Mouse (Mus musculus) cerebellum, adult 2 months (tissue): ENCODE results near the gene Upf1.

Source experiments
- CTCF ChIP-seq: fragments of 200-500 bp; IDR thresholded peaks from 2 replicates; pipeline ENCODE4 v1.5.1; 2011; ENCODE audit warnings: low read depth, mild to moderate bottlenecking, control low read depth, low read length, moderate library complexity, borderline replicate concordance; ENCODE audit not compliant: insufficient read depth
- POLR2A ChIP-seq: fragments of 200-500 bp; IDR thresholded peaks from 2 replicates; pipeline ENCODE4 v1.6.1; 2011; ENCODE audit warnings: low read length, control low read depth, borderline replicate concordance; ENCODE audit not compliant: insufficient read depth

- no peak for TF ChIP-seq CTCF
- TF ChIP-seq POLR2A: peak; percentile 54; the same call in 1 of the 2 replicates
Observed at GRCm38 (mm10) chr8:70374318-70374927, 21.3 kb upstream of the Upf1 start.
